Mouse (Mus musculus): ENCODE measurements around the gene Rps15. TPM values are rescaled to one million over a fixed set of nuclear protein-coding genes. Genes with fewer than 3 reads are reported as not detected.

Rps15 gene
- polyA plus RNA-seq, 1 experiment from 2014 or later = 544 TPM

DNA sequence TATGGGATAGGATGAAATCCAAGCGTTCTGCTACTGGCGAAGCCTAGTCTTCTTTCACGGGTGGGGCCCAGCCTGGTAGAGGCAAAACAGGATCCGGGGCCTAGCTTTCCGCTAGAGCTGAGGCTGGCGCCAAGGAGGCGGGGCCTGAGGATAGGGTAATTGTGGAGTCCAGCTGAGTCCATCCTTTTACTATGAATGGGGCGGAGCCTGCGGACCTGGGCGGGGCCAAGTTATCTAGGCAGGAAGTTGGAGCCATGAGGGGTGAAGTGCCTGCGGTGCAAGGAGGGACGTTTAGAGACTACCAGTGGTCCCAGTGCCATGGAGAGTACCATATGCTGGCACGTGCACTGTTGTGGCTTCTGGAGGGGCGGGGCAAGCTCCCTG, 30.7 kb upstream of the Rps15 start:
- Histone ChIP-seq H3K9ac (replicated peaks) (peak overlapping the region; percentile 59), H3K27ac (replicated peaks) (peak overlapping the region; percentile 88), H3K4me1 (peaks cover 54% of the 10 kb centered on the region)

DNA sequence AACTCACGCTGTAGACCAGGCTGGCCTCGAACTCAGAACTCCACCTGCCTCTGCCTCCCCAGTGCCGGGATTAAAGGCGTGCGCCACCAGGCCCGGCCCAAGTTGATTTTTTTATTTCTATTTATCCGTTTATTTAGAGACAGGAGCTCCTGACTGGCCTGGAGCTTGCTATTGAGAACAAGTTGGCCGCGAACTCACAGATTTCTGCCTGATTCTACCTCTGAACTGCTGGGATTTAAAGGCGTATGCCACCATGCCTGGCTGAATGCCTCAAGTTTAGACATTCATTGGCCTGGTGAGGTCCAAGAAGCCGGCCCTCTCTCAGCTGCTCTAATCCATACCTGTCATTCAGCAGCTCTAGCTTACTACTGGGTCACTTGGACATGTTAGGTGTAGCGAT, 30.1 kb upstream of the Rps15 start:
- WGBS = 76% methylated on average over 12 of the region's 12 CpGs
- H3K4me2 ChIP-seq = peak overlapping the region; percentile 91
- no peaks in the 10 kb centered on the region for H3K27me3 ChIP-seq (replicated peaks)
- peaks cover 15% of the 10 kb centered on the region for H3K36me3 ChIP-seq
- ATAC-seq (ENCODE audit: low FRiP score) = no peak
- peaks cover 60% of the 10 kb centered on the region for H3K4me1 ChIP-seq
- no peaks in the 10 kb centered on the region for H3K9me3 ChIP-seq (replicated peaks)
- peak overlapping the region; percentile 59; the same call in 1 of the 2 replicates for H3K9ac ChIP-seq (replicated peaks)
- peak overlapping the region; percentile 51 for H3K4me3 ChIP-seq (replicated peaks)
- peak overlapping the region; percentile 88; the same call in 1 of the 2 replicates for H3K27ac ChIP-seq (replicated peaks)

More for the DNA sequence above, 30.7 kb upstream of the Rps15 start:
- under 1% methylated on average over 14 of the region's 14 CpGs for WGBS
- Histone ChIP-seq H3K4me2 (peak overlapping the region; percentile 91), H3K36me3 (peaks cover 20% of the 10 kb centered on the region), H3K4me3 (replicated peaks) (peak overlapping the region; percentile 51), H3K9me3 (replicated peaks) (no peaks in the 10 kb centered on the region), H3K27me3 (replicated peaks) (no peaks in the 10 kb centered on the region)
- ATAC-seq (ENCODE audit: low FRiP score) = peak; percentile 53

DNA sequence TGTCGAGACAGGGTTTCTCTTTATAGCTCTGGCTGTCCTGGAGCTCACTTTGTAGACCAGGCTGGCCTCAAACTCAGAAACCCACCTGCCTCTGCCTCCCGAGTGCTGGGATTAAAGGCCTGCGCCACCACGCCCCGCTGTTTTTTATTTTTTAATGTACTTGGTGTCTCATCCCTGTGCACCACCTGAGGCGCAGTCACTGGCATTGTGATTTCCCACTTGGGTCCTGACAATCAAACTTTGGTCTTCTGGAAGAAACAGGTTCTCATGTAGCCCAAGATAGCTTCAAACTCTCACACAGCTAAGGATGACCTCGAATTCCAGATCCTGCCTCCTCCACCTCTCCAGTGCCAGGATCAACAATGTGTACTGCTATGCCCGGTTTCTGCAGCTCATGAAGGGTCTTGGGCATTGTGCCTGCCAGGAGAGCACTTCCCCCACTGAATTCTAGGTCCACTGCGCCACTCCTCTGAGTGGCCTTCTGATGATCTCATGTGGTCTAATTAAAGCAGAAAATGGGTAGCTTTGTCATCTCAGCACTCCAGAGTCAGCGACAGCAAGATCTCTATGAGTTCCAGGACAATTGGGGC, 29.4 kb upstream of the Rps15 start:
- Histone ChIP-seq H3K27me3 (replicated peaks) (no peaks in the 10 kb centered on the region), H3K9ac (replicated peaks) (no peak overlapping the region), H3K4me1 (peaks cover 67% of the 10 kb centered on the region), H3K36me3 (peaks cover 11% of the 10 kb centered on the region), H3K27ac (replicated peaks) (no peak overlapping the region), H3K9me3 (replicated peaks) (no peaks in the 10 kb centered on the region), H3K4me2 (no peak overlapping the region), H3K4me3 (replicated peaks) (no peak overlapping the region)
- ATAC-seq (ENCODE audit: low FRiP score) = no peak
- 94% methylated on average over 10 of the region's 10 CpGs for WGBS

DNA sequence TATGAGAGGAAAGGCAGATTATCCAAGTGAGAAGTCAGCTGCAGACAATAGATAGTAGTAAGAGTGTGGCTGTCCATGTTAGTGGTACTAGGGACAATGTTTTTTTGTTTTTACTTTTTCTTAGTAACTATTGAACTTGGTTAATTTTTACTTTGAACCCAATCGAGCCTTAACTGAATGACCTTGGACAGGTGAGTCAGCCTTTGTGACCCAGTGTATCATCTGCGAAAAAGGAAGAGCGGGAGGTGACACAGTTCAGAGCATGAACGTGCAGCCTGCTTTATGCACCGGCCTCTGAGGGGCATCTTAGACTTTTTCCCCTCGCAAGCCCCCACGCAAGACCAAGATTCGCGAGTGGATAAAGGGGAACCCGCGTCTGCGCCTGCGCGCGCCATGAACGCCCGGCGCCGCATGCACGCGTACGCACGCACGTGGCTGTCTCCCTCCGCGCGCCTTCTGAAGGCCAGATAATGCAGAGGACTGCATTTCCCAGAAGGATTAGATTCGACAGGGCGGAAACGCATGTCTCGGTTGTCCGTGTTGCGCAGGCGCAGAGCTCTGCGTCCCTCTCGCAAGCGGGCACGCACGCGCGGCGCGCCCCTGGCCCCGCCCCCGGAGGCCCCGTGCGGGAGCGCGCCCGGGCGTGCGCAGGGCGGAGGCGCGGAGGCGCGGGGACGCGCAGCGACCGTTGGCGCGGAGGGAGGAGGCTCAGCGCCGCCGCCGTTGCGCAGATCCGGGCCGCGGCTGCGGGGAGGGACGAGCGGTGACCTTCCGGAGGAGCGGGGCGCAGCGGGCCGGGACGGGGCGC, 27.7 kb upstream of the Rps15 start:
- Histone ChIP-seq H3K4me2 (peak overlapping the region; percentile 77), H3K27me3 (replicated peaks) (no peaks in the 10 kb centered on the region), H3K4me1 (peaks cover 74% of the 10 kb centered on the region), H3K36me3 (no peaks in the 10 kb centered on the region), H3K4me3 (replicated peaks) (peak overlapping the region; percentile 92), H3K9me3 (replicated peaks) (no peaks in the 10 kb centered on the region), H3K27ac (replicated peaks) (peak overlapping the region; percentile 88), H3K9ac (replicated peaks) (peak overlapping the region; percentile 100)
- WGBS = 2% methylated on average over 70 of the region's 81 CpGs
- ATAC-seq (ENCODE audit: low FRiP score) = peak; percentile 71

DNA sequence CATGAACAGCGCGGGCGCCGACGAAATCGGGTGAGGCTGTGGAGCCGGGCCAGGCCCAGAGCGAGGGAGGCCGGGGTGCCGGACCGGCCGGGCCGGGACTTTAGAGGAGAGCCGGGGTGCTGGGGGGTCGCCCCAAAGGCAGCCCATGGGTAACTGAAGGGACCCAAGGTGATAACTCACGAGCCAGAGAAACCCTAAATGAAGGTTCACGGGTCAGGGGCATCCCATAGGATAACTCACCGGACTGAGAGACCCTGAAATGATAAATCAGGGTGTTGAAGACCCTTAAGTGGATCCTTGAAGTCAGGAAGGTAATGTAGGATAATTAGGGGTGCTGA, 27.1 kb upstream of the Rps15 start:
- 1% methylated on average over 18 of the region's 18 CpGs for WGBS
- peak overlapping the region; percentile 84 for H3K27ac ChIP-seq (replicated peaks)
- ATAC-seq (ENCODE audit: low FRiP score) = no peak; the same call in 1 of the 2 replicates

DNA sequence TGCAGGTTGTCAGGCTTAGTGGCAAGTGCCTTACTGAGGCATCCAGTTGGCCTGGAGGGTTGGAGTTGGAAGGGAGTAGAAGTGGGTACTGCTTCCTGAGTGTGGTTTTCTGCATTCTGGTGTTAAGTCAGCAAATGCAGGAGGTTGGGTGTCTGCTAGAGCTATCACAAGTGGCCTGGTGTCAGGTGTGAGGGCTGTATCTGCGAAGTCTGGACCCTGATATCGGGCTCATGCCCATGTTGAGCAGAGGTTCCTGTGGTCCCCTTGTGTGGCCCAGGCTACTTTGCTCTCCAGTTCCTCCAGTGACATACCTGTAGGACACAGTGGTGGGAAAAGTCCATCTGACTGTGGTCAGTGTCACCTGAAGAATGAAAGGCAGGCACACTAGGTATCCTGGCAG, 22.2 kb upstream of the Rps15 start:
- Histone ChIP-seq H3K4me1 (peaks cover 74% of the 10 kb centered on the region), H3K27ac (replicated peaks) (no peak overlapping the region)

More for the DNA sequence above, 27.1 kb upstream of the Rps15 start:
- peak overlapping the region; percentile 92 for H3K4me3 ChIP-seq (replicated peaks)
- H3K4me2 ChIP-seq = peak overlapping the region; percentile 77
- H3K9ac ChIP-seq (replicated peaks) = peak overlapping the region; percentile 100
- no peaks in the 10 kb centered on the region for H3K36me3 ChIP-seq
- H3K9me3 ChIP-seq (replicated peaks) = no peaks in the 10 kb centered on the region
- H3K27me3 ChIP-seq (replicated peaks) = no peaks in the 10 kb centered on the region
- H3K4me1 ChIP-seq = peaks cover 73% of the 10 kb centered on the region

DNA sequence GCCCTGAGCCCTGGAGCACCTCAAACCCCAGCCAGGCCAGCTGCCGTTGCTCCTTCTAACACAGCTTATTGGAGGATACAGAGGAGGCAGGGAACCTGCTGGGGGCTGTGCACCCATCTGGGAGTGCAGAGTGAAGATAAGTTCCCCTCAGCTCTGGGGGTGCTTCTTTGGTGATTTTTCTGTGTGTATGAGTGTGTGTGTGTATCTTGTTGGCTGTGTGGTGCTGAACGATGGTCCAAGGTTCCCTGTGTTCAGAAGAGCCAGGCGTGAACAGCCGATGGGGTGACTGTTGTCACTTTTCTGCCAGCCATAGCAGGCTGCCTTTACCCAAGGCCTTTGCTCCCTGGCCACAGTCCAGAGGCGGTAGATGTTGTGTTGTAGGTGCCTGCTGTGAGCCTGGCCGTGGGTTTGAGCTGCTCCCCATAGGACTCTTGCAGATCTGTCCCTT, 21.5 kb upstream of the Rps15 start:
- Histone ChIP-seq H3K27ac (replicated peaks) (no peak overlapping the region), H3K9ac (replicated peaks) (0 out of 2 replicates have a peak overlapping the region, but pooled peaks have one; percentile 26), H3K4me1 (peaks cover 70% of the 10 kb centered on the region), H3K36me3 (peaks cover 13% of the 10 kb centered on the region), H3K27me3 (replicated peaks) (no peaks in the 10 kb centered on the region), H3K4me2 (no peak overlapping the region; the same call in 1 of the 2 replicates), H3K9me3 (replicated peaks) (no peaks in the 10 kb centered on the region), H3K4me3 (replicated peaks) (no peak overlapping the region)
- ATAC-seq (ENCODE audit: low FRiP score) = no peak
- WGBS = 73% methylated on average over 6 of the region's 6 CpGs

More for the DNA sequence above, 22.2 kb upstream of the Rps15 start:
- Histone ChIP-seq H3K9me3 (replicated peaks) (no peaks in the 10 kb centered on the region), H3K4me2 (no peak overlapping the region; the same call in 1 of the 2 replicates), H3K9ac (replicated peaks) (peak overlapping the region; percentile 26; the same call in 1 of the 2 replicates), H3K36me3 (peaks cover 9% of the 10 kb centered on the region), H3K4me3 (replicated peaks) (no peak overlapping the region), H3K27me3 (replicated peaks) (no peaks in the 10 kb centered on the region)
- 93% methylated on average over 2 of the region's 2 CpGs for WGBS
- ATAC-seq (ENCODE audit: low FRiP score) = no peak

DNA sequence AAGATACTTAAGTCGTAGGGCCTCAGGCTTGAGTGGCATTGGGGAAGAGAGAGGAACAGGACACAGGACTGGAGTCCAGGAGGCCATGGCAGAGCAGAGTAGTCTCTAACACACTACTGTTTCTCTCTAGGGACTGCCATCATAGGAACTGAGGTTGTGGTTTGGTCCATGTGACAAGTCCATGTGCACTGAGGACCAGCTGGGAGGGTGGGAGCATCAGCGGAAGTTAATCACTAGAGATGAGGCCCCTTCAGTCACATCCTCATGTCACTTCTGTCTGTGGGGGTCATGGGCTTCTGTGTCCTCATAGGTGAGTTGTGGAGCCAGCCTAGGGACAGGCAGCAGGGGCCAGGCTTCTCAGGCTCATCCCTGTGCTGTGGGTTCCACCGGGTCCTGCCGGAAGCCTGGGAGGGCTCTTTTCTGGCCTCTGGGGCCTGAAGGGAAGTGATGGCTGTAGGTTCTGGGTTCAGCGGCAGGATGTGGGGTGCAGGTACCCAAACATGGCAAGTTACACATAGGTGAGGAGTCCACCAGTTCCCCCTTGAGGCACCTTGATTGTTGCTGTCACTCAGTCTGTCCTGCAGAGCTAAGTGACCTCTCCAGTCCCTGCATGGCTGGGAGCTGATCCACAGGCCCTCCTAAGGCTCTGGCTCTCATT, 20.9 kb upstream of the Rps15 start:
- 89% methylated on average over 5 of the region's 5 CpGs for WGBS
- H3K9me3 ChIP-seq (replicated peaks) = no peaks in the 10 kb centered on the region
- no peak overlapping the region for H3K27ac ChIP-seq (replicated peaks)
- no peaks in the 10 kb centered on the region for H3K27me3 ChIP-seq (replicated peaks)
- H3K36me3 ChIP-seq = peaks cover 18% of the 10 kb centered on the region
- ATAC-seq (ENCODE audit: low FRiP score) = no peak
- H3K4me2 ChIP-seq = no peak overlapping the region
- no peak overlapping the region for H3K4me3 ChIP-seq (replicated peaks)
- H3K9ac ChIP-seq (replicated peaks) = no peak overlapping the region
- peaks cover 65% of the 10 kb centered on the region for H3K4me1 ChIP-seq

DNA sequence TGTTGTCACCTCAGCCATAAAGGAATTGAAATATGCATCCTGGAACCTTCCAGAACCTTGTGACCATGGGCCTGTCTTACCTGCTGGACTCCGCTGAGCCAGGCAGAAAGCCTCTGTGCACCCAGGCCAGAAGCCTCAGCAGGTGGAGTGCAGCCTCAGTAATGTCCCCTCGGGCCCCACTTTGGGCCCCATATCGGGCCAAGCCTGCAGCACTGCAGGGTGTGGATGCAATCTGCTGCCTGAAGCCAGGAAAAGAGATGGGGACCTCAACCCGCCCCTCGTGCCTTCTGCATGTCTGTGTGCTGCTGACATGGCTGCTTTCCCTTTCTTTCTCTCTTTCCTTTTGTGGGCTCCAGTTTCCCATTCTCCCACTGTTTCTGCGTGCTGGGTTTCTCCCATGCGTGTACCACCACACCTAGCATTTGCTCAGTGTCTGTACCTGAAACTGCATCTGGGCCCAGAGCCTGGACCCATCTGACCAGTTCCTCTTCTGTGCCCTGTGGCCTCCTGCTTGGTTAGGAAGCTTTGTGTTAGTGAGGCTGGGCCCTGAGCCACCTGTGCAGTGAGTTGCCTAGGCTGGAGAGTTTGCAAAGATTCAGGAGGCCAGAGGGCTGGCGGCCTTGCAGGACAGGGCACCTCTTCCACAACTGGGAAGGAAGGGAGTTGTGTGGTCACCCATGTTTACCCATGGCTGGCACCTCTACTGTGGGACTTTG, 20.2 kb upstream of the Rps15 start:
- H3K27ac ChIP-seq (replicated peaks) = no peak overlapping the region
- no peak overlapping the region for H3K4me3 ChIP-seq (replicated peaks)
- no peak for ATAC-seq (ENCODE audit: low FRiP score)
- 89% methylated on average over 8 of the region's 8 CpGs for WGBS
- no peaks in the 10 kb centered on the region for H3K27me3 ChIP-seq (replicated peaks)
- peaks cover 24% of the 10 kb centered on the region for H3K36me3 ChIP-seq
- H3K9me3 ChIP-seq (replicated peaks) = no peaks in the 10 kb centered on the region
- no peak overlapping the region for H3K4me2 ChIP-seq
- no peak overlapping the region; the same call in 1 of the 2 replicates for H3K9ac ChIP-seq (replicated peaks)
- H3K4me1 ChIP-seq = peaks cover 58% of the 10 kb centered on the region

DNA sequence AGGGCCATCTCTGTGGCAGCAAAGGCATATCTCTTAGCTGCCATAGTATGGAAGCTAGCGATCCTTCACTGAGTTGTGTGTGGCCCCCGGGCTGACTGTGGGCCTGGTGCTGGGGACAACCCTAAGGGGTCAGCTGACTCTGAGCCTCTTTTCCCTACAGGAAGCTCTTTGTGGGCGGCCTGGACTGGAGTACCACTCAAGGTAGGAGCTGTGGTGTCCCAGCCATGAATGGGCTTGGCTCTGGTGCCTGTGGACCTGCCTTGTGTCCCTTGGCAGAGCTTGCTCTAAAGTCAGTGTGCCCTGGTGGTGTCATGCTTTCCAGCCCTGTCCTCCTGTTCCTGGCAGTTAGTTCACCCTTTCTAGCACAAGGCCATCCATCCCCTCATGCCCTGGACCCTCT, 18.4 kb upstream of the Rps15 start:
- H3K4me3 ChIP-seq (replicated peaks) = no peak overlapping the region

DNA sequence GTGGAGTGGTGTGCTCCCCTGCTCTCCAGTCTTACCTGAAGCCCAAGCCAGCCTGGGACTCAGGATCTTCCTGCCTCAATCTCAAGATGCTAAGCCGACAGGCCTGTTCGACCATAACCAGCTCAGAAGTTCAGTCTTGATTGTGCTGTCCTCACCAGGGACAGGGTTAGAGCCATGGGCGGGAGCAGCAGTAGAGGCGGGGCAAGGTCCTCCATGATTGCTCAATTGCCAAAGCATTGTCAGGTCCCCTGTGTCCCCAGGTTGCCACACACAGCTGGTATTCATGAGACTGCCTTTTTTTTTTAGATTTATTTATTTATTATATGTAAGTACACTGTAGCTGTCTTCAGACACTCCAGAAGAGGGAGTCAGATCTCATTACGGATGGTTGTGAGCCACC, 16.0 kb upstream of the Rps15 start:
- Histone ChIP-seq H3K9ac (replicated peaks) (no peak overlapping the region), H3K27ac (replicated peaks) (no peak overlapping the region), H3K36me3 (peaks cover 65% of the 10 kb centered on the region), H3K4me3 (replicated peaks) (no peak overlapping the region), H3K27me3 (replicated peaks) (no peaks in the 10 kb centered on the region), H3K9me3 (replicated peaks) (no peaks in the 10 kb centered on the region), H3K4me1 (peaks cover 17% of the 10 kb centered on the region), H3K4me2 (no peak overlapping the region)
- WGBS = 86% methylated on average over 5 of the region's 5 CpGs
- ATAC-seq (ENCODE audit: low FRiP score) = no peak

More for the DNA sequence above, 18.4 kb upstream of the Rps15 start:
- peaks cover 39% of the 10 kb centered on the region for H3K4me1 ChIP-seq
- peaks cover 43% of the 10 kb centered on the region for H3K36me3 ChIP-seq
- H3K27ac ChIP-seq (replicated peaks) = no peak overlapping the region
- H3K9me3 ChIP-seq (replicated peaks) = no peaks in the 10 kb centered on the region
- 89% methylated on average over 3 of the region's 3 CpGs for WGBS
- no peak overlapping the region for H3K9ac ChIP-seq (replicated peaks)
- no peak overlapping the region for H3K4me2 ChIP-seq
- no peaks in the 10 kb centered on the region for H3K27me3 ChIP-seq (replicated peaks)
- no peak for ATAC-seq (ENCODE audit: low FRiP score)
